Mouse (Mus musculus): ENCODE data around the gene Thsd1.

The Thsd1 gene

GRCm38 (mm10) chr8:22227061-22227877 is at the start of gene Thsd1:
TSS of gene Thsd1 (plus strand) at chr8:22227313.
- DNase-seq (ENCODE audit: low spot score), result peak; percentile 71

DNA sequence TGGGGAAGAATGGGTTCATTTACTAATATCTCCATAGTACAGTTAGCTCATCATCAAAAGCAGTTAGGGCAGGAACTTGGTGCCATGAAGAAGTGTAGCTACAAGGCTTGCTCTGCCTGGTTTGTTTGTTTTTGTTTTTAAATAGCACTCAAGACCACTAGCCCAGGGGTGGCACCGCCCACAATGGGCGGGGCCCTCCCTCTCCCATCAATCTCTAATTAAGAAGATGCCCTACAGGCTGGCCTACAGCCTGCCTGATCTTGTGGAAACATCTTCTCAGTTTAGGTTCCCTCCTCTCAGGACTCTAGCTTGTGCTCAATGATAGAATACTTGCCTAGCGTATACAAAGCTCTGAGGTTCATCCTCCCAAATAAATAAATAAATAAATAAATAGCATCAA is 42.2 kb upstream of the Thsd1 start:
- peak; percentile 77 for DNase-seq (ENCODE audit: low spot score)

- DNase-seq (ENCODE audit: low spot score), result peak; percentile 97
Observed at GRCm38 (mm10) chr8:22185431-22186397, 41.4 kb upstream of the Thsd1 start, which contains the start of gene Ckap2. TSS of gene Ckap2 (minus strand) at chr8:22185819.

GRCm38 (mm10) chr8:22192660-22193431 is 34.3 kb upstream of the Thsd1 start, which contains the start of gene Vps36:
TSS of gene Vps36 (plus strand) at chr8:22192809.
- peak; percentile 89 for DNase-seq (ENCODE audit: low spot score)

GRCm38 (mm10) chr8:22193432-22194010 is 33.6 kb upstream of the Thsd1 start:
- DNase-seq (ENCODE audit: low spot score), result peak; percentile 52

GRCm38 (mm10) chr8:22197914-22198313 is 29.2 kb upstream of the Thsd1 start:
- no peak for DNase-seq (ENCODE audit: low spot score)

DNA sequence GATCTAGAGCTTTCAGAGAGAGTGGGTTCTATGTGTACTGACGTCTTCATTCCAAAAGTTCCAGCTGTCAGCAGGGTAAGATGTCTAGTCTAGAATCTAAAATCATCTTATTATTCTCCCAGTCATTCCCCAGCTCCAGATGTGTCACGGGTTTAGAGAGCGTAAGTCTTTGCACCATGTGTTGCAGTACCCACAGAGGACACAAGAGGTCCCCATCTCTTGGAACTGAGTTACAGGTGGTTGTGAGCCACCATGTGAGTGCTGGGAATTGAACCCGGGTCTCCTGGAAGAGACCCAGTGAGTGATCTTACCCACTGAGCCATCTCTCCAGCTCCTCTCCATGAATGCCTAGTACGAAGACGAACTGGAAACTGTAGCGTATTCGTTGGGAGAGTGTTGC is 27.6 kb upstream of the Thsd1 start:
- no peak for DNase-seq (ENCODE audit: low spot score)

DNA sequence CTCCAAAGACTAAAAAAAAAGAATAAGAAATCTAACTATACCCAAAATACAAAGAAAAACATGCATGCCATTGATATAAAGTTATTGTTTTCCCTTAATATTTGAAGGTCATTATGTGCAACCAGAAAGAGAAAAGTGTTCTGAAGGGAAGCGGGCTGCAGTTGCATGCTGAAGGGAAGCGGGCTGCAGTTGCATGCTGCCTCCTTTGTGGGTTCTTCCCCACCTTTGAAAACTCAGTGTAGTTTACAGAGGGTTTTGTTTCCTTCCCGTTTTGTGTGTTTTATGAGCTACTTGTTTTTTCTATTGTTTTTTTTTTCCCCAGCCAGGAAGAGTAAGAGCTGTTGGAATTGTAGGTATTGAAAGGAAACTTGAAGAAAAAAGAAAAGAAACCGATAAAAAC is 19.6 kb upstream of the Thsd1 start:
- DNase-seq (ENCODE audit: low spot score), result no peak

DNA sequence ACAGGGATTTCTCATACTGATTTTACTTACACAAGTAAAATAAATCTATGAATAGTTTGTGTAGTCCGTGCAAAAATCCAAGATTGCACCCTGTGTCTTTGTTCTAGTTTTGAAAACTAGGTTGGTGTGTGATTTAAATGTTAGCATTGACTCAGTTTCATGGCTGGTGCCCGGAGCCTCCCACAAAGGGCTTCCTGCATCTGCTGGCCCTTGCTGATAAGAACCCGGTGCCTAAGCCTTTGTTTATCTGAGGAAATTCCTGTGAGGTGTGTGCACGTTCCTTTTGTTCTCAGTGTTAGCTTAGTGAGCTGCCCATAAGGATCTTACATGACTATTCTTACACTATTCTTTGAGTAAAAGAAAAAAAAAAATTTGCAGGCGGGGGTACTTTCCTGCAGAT is 18.1 kb upstream of the Thsd1 start:
- DNase-seq (ENCODE audit: low spot score), result peak; percentile 2

- no peak for DNase-seq (ENCODE audit: low spot score)
Observed at GRCm38 (mm10) chr8:22214826-22215225, 12.3 kb upstream of the Thsd1 start.

GRCm38 (mm10) chr8:22226361-22226760 is 752 bp upstream of the Thsd1 start:
- DNase-seq (ENCODE audit: low spot score), result no peak

DNA sequence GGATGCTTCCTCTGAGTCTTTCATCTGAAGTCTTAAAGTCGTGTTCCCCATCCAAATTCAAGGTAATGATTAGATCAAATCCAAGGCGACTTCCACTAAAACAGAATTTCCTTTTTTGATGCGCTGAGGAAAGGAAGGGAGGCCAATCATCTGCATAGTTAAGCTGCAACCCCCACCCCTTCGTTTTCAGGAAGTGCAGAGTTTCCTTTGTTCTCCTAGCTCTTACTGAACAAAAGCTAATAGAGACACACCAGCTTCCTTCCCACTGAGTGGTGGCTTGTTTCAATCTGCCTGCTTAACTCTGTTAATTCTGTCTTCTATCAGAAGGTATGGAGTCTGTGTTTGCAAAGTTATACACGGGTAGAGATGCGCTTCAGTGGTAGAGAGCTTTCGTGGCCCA is 1.5 kb downstream of the Thsd1 start:
- DNase-seq (ENCODE audit: low spot score), result peak; percentile 5

DNA sequence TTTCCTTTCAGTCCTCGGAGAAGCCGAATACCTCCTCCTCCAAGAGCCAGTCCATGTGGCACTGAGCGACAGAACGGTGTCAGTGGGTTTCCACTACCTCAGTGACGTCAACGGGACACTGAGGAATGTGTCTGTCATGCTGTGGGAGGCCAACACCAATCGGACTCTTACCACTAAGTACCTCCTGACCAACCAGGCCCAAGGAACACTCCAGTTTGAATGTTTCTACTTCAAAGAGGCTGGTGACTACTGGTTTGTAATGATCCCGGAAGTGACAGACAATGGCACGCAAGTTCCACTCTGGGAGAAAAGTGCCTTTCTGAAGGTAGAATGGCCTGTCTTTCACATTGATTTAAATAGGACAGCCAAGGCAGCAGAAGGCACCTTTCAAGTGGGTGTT is 15.9 kb downstream of the Thsd1 start:
- DNase-seq (ENCODE audit: low spot score), result no peak

- DNase-seq (ENCODE audit: low spot score), result no peak
Observed at GRCm38 (mm10) chr8:22245663-22246062, 18.6 kb downstream of the Thsd1 start.

DNA sequence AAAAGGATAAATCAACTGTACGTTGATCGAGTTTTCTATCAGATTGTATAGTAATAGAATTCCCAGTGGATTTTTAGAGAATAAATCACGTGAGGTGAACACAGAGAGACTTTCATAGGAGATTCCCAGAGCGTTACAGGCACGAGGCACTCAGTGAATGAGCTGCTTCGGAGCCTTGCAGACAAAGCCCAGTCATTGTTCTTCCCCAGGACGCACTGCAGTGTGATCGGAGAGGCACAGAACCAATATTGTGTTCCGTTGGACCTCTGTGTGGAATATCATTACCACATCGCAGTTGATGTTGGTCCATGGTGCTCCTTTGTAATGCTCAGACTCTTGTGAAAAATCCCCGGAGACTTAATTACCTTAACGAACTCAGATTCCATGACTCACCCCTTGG is 20.8 kb downstream of the Thsd1 start:
- no peak for DNase-seq (ENCODE audit: low spot score)

DNA sequence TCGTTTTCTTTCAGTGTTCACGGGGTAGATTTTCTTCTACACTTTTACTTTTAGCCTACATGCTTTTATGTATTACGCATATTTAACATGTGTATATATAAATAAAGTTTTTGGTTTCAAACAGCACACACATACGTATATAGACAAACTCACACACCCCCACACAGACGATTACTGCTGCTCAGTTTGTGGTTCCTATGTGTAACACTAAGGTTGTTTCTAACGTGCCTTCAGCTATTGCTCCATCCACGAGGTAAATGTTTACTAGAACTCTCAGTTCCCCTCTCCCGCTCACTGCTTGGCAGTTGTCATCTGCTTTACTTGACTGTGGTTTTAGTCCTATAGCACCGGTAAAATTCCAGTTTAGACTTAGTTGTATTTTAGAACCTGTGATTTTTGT is 22.0 kb downstream of the Thsd1 start:
- DNase-seq (ENCODE audit: low spot score), result no peak

GRCm38 (mm10) chr8:22258946-22259450 is 31.9 kb downstream of the Thsd1 start:
- DNase-seq (ENCODE audit: low spot score), result no peak

DNA sequence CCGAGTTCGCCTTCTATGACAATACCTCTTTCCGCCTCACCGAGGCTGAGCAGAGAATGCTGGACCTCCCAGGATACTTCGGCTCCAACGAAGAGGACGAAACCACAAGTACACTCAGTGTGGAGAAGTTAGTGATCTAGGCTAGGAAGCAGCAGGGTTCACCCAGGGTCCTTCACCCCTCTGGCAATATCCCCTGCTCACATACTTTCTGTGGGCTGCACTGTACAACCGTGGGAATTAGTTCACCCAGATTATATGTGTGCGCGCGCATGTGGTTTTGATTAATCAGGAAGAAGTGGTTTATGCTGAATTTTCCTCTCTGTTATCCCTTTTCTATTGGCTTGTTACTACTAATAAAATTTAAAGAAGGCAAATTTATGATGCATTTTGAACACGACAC is 32.4 kb downstream of the Thsd1 start:
- DNase-seq (ENCODE audit: low spot score), result no peak

DNA sequence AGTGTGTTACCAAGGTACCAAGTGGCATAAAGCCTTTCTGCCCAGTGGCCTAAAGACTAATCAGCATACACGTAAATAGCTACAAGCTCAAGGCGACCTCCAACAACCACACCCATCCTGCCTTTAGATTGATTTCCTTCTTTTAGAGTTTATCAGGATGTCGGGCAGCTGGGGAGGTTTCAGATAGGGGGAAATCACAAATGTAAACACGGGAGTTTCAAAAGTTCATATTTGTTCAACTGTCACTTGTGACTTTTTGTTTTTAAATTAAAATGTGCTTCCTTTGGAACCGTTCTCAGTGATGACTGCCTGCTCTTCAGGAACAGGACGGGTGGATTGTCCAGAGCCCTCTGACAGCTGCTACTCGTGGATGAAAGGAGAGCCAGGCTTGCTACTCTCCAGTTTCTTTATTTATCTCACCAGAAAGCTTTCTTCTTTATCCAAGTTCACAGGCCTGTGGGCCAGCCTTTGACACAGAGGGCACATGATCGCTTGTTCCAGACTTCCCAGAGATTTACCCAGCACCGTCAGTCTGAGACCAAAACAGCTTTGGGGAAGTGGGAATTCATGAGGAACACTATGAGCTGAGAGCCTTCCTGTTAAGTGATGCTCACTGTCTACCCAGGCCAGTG is 33.1 kb downstream of the Thsd1 start:
- no peak for DNase-seq (ENCODE audit: low spot score)

DNA sequence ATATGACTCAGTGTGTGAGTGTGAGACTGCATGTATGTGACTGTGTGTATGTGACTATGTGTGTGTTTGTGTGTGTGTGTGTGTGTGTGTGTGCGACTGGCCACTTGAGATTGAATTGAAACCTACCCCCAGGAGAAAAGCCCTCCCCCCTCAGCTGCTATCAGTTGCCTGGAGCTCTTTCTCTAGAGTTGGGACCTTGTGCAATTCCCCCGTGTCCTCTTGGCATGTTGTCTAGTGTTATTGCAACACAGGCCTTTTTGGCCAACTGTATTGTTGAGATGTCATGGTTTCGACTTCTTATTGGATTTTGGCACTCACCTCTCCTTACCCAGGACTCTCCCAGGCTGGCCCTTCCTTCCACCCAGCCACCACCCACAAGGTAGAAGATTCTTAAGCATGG is 35.2 kb downstream of the Thsd1 start:
- no peak for DNase-seq (ENCODE audit: low spot score)

GRCm38 (mm10) chr8:22264292-22264691 is 37.2 kb downstream of the Thsd1 start:
- DNase-seq (ENCODE audit: low spot score), result no peak

Measured in embryo, embryonic 10.5 days (tissue).